Mouse (Mus musculus): ENCODE results near the gene Safb.

DNA sequence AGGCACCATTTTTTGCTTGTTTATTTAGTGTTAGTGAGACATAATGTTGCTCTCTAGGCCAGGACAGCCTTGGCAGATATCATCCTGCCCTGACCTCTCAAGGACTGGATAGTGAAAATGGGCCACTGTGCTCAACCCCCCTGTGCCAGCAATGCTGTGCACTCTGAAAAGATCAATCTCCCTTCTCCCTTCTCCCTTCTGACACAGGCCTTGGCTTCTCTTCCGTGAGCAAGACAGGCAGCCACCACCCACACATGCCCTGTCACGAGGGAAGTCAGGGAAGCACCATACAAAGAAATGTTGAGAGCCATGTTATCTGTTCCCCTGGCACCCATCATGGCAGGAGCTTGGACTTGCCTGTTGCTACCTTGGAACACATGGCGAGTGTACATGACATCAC lies 70.7 kb downstream of the Safb start:
- no peak for TF ChIP-seq CTCF (IDR thresholded peaks at IDR 0.05; ENCODE audit: borderline replicate concordance, insufficient read depth, low read length)
- TF ChIP-seq POLR2A (IDR thresholded peaks at IDR 0.05; ENCODE audit: low read depth, low read length), result no peak
